Mouse (Mus musculus) megakaryocyte, adult 5-6 weeks (primary cell): ENCODE results near the gene Hnrnpul1. TPM values are rescaled to one million over a fixed set of nuclear protein-coding genes. Genes with fewer than 3 reads are reported as not detected.
"Not testable (repeated sequence)": the region's sequence is repeated elsewhere in the genome, so short reads cannot be mapped to it uniquely, and the experiment has no call there.

ENCODE experiments used
- ATAC-seq: 2 replicates; pipeline ENCODE4 v1.8.0; 2016; ENCODE audit warnings: mild to moderate bottlenecking, inconsistent platforms; ENCODE audit not compliant: poor library complexity, severe bottlenecking
- total RNA-seq, 2 experiments: library from RNA; stranded (forward) in 1 of 2; stranded (reverse) in 1 of 2; fragments of 153-499, 151-499 nt in 1 of 2; fragments of 221-1000, 200-1000 nt in 1 of 2; gene quantifications; 2 replicates each; pipeline versions ENCODE4 v1.2.3 to v1.2.4; 2015 to 2017

Gene Hnrnpul1
- total RNA-seq, 2 experiments from 2014 or later, result 121 to 134 TPM

DNA sequence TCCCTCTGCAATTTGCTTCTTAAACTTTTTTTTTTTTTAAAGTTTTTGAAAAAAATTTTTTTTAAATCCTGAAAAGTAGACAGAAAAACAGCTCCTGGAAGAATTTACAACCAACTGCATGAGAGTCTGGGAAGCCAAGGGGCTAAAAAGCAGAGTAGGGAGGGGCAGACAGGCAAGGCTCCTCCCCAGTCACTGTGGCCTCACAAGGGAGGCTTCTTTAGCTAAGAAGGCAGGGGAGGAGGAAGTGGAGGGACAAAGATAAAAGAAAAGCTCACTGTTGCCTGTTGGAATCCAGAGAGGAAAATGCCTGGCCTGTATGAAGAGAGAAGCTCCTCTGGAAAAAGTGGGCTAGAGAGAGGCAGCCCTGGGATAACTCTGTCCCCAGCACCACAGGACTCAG is 32.8 kb downstream of the Hnrnpul1 start:
- ATAC-seq, result not testable (repeated sequence)

DNA sequence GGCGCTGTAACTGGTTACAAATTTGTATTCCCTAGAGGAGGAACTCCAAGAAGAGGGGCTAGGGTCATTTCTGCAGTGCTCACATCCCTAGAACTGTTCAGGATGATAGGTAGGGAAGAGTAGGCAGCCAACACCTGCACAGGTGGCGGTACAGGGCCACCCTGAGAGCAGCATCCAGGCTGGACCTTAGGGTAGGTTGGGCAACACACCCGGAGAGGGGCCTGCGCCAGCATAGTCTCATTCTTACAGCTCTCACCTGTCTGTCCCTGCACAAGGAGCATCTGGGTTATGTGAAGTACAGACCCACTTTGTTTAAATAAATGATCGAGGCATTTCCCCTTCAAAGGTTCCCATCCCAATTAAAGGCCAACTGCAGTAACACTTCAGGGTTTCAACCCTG is 33.8 kb downstream of the Hnrnpul1 start:
- ATAC-seq, result no peak

DNA sequence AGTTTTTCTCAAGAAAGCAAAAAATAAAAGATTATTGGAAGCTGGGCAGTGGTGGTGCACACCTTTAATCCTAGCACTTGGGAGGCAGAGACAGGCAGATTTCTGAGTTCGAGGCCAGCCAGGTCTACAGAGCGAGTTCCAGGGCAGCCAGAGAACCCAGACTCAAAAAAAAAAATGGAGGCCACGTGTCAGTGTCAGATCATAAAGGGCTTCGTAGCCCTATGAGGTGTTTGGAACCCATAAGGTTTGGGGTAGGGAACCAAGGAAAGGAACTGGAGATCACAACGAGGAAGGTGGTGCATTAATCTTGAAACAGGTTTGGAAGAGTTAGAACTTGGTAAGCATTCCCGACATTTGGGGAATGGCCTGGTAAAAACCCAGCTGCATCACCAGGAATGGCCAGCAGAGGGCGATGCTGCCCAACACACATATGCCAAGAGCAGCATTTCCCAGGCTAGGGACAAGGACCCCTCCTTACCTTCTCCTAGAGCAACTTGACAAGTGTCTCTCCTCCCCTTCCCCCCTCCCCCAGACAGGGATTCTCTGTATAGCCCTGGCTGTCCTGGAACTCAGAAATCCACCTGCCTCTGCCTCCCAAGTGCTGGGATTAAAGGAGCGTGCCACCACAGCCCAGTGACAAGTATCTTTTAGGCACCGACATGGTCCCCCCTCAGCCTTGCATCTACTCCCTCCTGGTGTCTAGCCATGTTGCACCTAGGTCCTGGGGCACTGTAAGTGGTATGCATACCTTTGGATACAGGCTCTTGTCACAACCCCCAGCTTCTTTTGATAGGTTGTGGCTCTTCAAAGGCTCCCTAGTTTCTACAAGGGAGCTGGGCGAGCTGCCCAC is 34.6 kb downstream of the Hnrnpul1 start:
- peak; percentile 45; the same call in 1 of the 2 replicates for ATAC-seq

DNA sequence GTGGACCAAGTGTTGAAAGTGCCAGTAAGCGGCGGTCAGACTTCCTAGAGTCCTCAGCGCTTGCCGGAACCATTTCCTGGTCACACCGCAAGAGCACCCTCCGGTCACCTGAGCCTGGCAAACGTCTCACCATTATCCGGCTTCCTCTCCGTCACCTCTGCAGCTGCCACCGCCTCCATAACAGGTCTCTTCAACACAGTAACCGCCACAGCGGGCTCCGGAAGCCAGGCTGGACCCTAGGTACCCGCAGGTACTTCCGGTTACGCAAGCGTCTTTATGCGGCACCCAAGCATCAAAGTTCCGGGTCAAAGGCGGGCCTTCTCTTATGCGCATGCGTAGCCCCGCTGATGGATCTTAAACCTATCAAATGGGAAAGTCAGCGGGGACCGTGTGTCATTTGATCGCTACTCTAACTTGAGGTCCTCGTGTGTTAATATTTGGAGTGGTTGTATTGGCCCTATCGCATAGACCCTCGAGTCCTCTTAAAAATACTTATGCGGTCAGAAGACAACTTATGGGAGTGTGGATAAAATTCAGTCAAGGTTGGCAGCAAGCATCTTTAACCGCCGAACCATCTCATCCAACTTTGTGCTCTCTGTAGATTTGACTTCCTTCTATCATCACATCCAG is 35.7 kb downstream of the Hnrnpul1 start, which contains the start of gene Ccdc97:
Gene Ccdc97 (minus strand): TSS at position 301 of the 630 bp plus-strand sequence.
- ATAC-seq, result peak; percentile 90

DNA sequence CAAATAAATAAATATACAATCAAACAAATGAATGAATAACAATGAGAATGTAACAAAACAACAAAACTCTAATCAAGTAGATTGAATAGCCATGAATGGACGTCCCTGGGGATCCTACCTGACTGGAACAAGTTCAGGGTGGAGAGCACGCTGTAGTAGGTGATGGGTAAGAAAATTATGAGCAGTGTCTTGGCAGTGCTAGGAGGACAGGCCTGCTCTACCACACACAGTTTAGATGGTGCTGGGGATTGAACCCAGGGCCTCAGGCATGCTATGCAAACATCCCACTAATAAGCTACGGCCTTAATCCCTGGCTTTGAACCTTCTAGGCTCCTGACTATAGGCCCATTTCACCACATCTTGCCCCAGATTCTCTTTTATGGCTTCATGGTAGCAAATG is 37.1 kb downstream of the Hnrnpul1 start:
- no peak for ATAC-seq

DNA sequence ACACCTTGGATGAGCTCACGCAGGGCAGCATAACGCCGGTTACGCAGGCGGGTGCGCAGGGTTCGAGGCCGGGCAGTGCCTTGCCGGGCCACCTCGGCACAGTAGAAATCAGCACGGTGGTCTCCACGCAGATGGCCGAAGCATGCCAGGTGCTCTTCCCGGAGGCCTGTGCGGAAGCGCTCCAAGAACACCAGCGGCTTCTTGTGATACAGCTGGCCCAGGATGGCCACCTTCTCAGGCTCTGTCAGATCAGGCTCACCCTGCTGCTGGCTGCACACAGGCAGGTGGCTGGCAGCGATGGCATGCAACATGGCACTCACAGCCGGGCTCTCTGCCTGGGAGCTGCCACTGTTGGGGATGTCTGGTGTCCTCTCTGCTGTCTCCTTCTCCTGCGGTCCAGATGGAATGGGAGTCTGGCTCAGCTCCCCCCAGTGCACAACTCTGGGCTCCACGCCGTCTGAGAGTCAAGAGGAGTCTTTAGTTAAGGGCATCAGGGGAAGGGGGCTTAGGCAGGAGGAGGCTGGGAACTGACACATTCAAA is 38.8 kb downstream of the Hnrnpul1 start:
- no peak for ATAC-seq

DNA sequence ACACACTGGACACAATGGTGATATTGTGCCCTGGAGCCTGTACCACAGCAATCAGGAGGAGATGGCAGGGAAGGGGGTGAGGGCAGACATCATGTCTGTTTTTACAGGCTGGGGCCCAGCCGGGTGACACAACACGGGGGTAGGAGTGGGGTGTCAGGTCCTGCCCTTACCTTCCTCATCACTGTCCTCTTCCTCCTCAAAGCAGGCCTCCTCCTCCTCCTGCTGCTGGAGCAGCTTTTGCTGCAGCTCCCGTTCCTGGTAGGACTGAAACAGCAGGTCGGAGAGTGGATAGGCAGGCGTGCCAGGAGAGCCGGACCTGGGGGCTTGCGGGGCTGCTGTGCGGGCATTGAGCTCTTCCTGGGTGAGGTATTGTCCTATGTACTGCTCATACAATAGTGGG is 40.0 kb downstream of the Hnrnpul1 start:
- ATAC-seq, result no peak

DNA sequence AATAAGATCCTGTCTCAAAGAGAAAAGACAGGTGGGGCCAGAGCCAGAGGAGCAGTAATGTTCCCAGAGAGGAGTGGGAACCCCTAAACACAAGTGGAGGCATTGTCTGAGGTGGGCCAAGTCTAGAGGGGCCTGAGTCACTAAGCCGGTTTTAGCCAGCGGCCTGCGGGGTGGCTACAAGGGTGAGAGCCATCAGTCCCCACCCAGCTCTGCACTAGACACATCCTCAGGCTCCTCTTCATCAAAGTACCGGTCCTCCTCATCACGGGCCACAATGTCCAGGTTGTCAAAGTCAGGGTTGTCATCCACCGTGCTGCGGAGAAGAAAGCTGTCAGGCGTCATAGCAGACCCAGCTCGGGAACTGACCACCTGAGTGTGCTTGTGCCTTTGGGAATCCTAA is 41.8 kb downstream of the Hnrnpul1 start:
- no peak for ATAC-seq

DNA sequence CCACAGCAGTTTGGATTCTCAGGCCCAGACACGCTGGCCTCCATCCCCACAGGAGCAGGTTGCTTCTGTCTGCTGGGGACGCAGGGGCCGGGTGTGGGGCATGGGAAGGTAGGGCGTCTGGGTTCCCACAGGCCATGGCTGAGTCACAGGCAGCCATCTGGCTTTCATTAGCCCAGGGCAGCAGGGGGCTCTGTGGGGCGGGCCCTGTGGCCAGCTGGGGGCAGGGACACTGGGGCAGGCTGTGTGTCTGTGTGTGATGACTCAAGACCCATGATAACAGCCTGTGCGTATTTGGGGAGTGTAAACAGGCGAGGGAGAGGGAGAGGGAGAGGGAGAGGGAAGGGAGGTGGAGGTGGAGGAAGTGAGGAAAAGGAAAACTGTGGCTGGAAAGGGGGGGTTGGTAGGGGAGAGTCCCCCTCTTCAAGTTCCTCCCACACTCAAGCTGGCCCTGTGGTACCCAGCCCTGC is 42.8 kb downstream of the Hnrnpul1 start:
- peak; percentile 36 for ATAC-seq

DNA sequence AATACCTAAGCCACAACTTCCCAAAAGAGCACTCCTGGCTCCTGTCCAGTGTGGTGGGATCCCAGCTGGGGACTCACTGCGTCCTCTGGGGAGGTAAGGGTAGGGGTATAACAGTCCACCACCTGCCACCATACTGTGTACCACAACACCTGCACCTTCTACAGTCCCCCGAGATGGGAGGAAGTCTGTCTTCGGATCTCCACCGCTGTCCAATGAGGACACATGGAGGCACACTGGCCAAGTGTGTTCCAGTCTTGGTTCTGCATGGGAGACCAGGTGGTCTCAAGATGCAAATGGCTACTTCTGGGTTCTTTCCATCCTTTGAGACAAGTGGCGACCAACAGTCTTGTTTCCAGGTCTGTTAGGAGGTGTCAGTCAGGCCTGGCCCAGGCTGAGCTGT is 43.4 kb downstream of the Hnrnpul1 start:
- ATAC-seq, result no peak

DNA sequence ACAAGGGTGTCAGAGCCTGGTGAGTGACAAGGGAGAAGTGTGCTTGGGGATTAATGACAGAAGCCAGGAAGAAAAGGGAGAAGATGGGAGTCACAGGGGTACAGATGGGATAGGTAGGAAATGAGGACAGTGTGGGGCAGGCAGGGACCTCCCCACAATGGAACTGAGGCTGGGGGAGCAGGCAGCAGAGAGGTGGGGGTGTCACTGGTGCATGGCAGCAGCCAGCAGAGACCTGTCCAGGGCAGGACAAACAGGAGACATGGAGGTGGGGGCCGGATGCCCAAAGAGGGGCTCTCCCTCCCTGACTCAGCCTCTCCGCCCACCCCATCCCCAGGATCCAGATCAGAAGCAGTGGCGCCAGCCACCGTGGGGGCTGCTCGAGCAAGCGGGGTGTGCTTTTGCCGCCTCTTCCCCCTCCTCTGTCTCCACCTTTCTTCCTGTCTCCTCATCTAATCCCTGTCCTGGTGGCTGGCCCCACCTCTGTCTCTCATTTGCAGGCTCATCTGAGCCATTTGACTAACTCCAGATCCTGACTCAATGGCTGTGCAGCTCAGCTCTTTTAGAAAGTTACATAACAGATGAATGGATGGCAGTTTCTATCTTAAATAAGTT is 43.9 kb downstream of the Hnrnpul1 start:
- ATAC-seq, result no peak

DNA sequence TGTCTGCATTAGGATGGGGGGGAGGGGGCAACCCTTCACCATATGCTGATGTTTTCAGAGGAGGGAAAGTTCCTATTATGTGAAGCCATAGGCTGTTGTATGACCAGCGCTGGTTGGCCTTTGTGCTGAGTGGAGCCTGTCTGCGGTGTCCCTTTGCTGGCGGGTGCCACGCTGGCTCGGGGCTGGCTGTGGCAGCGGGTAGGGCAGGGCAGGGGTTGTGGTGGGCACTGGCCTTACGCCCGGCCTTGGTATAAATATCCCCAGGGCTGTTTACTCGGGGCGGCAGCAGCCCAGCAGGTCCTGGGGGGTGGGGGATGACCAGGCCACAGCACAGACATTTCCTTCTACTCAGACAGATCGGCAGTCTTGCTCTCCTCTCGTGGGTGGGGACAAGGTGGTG is 44.6 kb downstream of the Hnrnpul1 start:
- no peak for ATAC-seq

DNA sequence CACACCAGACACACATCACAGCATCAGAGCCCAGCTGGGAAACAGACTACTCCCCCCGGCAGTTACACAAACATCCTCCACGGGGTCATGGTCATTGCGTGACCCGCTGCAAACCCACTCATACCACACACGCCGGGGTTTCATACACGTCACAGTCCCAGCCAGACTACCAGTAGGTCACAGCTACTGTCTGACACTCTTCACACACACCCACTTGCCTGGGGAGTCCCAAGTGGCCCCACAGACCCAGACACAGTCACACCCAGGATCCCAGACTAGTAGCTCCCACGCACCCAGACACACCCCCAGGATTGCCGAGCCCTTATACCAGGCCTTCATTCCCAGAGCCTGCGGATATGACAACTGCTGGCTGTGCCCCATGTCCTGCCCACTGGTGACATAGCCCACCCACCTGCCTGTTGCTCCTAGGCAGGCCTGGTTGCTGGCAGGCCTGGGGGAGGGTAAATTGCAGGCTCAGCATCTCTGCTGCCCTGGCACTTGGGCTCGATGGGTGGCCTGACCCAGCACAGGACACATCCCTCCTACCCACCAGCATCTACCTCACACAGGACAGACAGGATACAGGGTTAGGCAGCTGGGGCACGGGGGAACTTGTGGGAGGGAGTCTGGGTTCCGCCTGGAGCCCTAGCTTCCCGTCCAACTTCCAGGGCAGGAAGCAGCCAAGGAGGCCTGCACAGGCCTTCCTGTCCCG is 46.8 kb downstream of the Hnrnpul1 start:
- peak; percentile 16 for ATAC-seq

DNA sequence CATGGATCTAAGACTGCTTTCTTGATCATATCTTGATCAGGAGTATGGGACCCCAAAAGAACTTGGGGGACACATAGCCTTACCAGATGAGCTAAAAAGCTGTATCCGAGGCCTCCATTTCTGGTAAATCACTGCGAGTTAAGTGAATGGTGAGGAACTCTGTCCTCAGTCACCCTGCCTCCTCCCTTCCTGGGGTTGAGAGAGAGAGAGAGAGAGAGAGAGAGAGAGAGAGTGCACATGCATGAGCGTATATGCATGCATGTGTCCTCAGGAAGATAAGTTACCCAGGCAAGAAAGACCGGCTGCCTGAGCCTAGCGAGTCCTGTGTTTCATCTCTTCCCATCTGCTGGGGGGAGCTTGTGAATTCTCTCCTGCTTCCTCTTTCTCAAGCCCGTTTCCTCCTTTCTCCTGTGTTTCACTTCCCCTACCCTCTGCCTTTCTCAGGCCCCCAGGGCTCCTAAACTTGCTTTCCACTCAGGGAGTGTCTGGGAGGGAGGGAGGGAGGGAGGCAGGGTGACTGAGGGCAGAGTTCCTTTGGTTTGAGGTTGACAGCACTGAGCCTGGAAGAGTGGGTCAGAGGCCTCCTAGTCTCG is 47.9 kb downstream of the Hnrnpul1 start:
- ATAC-seq, result peak; percentile 69

DNA sequence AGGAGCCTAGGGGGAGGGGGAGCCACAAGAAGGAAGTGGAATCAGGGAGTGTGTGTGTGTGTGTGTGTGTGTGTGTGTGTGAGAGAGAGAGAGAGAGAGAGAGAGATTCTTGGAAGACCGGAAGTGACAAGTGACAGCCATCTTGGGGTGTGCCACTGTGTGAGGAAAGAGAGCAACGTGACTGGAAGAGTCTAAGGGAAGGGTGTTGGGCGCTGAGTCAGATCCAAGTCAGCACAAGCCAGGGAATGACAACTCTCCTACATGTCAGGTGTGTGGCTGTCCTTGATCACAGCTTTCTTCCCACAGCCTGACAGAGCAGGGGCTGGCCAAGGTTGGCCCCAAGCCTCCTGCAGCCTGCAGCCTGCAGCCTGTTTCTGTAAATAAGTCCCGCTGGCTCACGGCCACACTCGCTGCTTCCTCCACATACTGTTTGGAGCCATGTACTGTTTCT is 48.7 kb downstream of the Hnrnpul1 start:
- ATAC-seq, result peak; percentile 38

DNA sequence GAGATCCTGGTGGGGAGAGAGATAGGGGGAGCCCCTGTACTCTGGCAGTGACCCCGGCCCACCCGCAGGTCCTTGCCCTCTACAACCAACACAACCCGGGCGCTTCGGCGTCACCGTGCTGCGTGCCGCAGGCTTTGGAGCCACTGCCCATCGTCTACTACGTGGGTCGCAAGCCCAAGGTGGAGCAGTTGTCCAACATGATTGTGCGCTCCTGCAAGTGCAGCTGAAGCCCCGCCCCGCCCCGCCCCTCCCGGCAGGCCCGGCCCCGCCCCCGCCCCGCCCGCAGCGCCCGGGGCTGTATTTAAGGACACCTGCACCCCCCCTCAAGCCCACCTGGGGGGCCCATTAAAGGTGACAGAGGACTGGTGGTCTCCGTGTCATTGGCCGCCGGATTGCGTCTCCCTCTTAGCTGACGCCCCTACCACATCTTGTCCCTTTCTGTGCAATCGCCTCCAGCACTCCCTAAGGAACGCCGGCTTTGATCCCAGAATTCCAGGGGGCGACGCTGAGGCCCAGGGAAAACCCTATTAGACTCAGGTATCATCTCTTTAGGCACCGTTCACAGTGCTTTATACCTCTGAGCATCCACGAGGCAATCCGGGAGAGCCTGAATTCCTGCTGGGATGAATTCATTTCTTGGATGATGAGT is 49.7 kb downstream of the Hnrnpul1 start:
- no peak for ATAC-seq

DNA sequence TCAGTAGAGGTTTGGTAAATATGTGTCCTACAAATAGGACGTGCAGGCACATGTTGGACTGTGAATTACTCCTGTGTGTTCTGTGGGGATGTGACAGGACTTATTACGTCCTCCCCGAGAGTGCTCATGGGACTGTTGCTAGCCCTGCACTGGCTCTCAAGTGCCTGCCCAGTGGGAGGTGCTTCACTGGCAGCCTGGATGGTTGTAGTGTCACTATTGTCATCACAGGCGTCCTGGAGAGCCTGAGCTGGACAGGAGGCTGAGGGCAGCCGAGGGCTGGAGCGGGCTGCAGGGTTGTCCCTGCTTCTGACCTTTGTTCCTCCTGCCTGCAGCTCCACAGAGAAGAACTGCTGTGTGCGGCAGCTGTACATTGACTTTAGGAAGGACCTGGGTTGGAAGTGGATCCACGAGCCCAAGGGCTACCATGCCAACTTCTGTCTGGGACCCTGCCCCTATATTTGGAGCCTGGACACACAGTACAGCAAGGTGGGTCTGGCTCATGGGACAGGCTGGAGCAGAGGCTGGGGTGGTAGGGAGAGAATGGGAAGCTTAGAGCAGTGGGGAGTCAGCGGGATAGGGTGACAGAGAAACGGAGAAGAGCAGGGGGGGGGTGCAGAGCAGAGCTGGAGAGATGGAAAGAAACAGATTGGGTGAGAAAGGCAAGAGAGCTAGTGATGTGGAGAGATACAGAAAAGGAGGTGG is 50.6 kb downstream of the Hnrnpul1 start:
- no peak for ATAC-seq

DNA sequence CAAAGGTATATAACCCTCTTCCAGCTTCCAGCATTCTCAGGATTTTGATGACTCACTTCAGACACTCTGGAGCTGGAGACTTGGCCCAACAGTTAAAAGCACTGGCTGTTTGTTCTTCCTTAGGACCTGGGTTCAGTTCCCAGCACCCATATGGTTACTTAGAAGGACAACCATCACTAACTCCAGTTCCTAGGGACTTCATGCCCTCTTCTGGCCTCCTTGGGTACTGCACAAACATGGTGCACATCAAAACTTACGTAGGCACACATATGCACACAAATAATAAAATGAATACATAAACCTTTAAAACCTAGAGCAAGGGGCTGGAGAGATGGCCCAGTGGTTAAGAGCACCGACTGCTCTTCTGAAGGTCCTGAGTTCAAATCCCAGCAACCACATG is 52.2 kb downstream of the Hnrnpul1 start:
- no peak for ATAC-seq

DNA sequence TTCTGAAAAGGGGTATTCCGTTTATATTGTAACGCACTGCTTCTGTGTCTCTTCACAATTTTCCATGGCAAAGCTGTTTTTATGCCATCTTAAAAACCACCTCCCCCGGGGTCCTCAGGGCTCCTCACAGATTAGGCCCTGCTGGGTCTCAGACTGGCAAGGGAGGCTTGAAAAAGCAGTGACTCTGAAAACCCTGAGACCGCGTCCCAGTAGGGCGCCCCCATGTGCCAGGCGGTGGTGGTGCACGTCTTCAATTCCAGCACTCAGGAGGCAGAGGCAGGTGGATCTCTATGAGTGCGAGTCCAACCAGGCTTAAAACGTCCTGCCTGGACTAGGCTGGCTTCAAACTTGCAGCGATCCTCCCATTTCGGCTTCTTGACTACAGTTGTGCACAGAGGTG is 53.8 kb downstream of the Hnrnpul1 start:
- ATAC-seq, result no peak
